Mouse (Mus musculus): ENCODE results near the gene Eif4g2.

DNA sequence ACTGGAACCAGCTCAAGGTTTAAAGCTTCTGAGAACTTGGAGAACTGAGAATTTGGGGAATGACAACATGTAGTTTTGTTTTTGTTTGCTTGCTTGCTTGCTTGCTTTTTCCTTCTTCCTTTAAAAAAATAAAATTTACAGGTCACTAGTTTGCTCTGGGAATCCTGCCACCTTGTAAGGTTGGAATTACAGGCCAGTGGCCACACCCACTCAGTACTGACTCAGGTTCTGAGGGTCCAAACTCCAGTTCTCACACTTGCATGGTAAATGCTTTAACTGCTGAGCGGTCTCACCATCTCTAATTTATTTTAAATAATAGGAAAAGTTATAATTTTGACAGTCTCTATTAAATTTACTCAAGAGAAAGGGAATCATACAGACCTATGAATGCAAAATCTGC lies 15.4 kb upstream of the Eif4g2 start:
- TF ChIP-seq CTCF (IDR thresholded peaks at IDR 0.05; ENCODE audit: insufficient read depth, low read length) (no peak), POLR2A (IDR thresholded peaks at IDR 0.05; ENCODE audit: borderline replicate concordance, extremely low read depth, low read depth, low read length) (no peak)

All from lung, adult 2 months (tissue).